Mouse (Mus musculus) intestine, embryonic 14.5 days (tissue): ENCODE measurements around the gene Rasl10a. TPM values are rescaled to one million over a fixed set of nuclear protein-coding genes. Genes with fewer than 3 reads are reported as not detected.
"Not testable (repeated sequence)": the region's sequence is repeated elsewhere in the genome, so short reads cannot be mapped to it uniquely, and the experiment has no call there.

Source experiments
- ATAC-seq: fragments of 200-750 bp; cut with Nextera tagmentation; replicated peaks from 2 replicates; pipeline ENCODE4 v1.8.0; 2017; ENCODE audit warnings: low read depth, moderate number of reproducible peaks, moderate TSS enrichment, moderate library complexity; ENCODE audit not compliant: low FRiP score, low TSS enrichment
- DNase-seq: peaks from one replicate; pipeline ENCODE4 v3.0.0-alpha.2; 2018; ENCODE audit warnings: low spot score
- H3K27ac ChIP-seq: fragments of 300-500 bp; sonication (generic); 2 replicates; pipeline ENCODE4 v1.5.1; 2014; ENCODE audit warnings: low read depth, mild to moderate bottlenecking, control low read depth
- H3K27me3 ChIP-seq: fragments of 300-500 bp; sonication (generic); replicated peaks from 2 replicates; pipeline ENCODE4 v1.6.1; 2014; ENCODE audit warnings: low read length, control low read depth; ENCODE audit not compliant: control insufficient read depth, insufficient read depth
- H3K36me3 ChIP-seq: fragments of 300-500 bp; sonication (generic); 2 replicates; pipeline ENCODE4 v1.6.1; 2014; ENCODE audit warnings: low read length, control low read depth; ENCODE audit not compliant: control insufficient read depth, insufficient read depth
- H3K4me1 ChIP-seq: fragments of 300-500 bp; sonication (generic); replicated peaks from 2 replicates; pipeline ENCODE4 v1.6.1; 2014; ENCODE audit warnings: low read length, control low read depth, mixed read lengths; ENCODE audit not compliant: control insufficient read depth, insufficient read depth
- H3K4me2 ChIP-seq: fragments of 300-500 bp; sonication (generic); 2 replicates; pipeline ENCODE4 v1.6.1; 2014; ENCODE audit warnings: low read length
- H3K4me3 ChIP-seq: fragments of 300-500 bp; sonication (generic); 2 replicates; pipeline ENCODE4 v1.5.1; 2014; ENCODE audit warnings: low read depth, low read length, control low read depth, mixed read lengths
- H3K9ac ChIP-seq: fragments of 300-500 bp; sonication (generic); 2 replicates; pipeline ENCODE4 v1.6.1; 2014; ENCODE audit warnings: mild to moderate bottlenecking, low read length
- H3K9me3 ChIP-seq: fragments of 300-500 bp; sonication (generic); 2 replicates; pipeline ENCODE4 v1.6.1; 2016; ENCODE audit warnings: low read length, control low read depth; ENCODE audit not compliant: control insufficient read depth
- WGBS: fragments of 180-500 bp; shearing (Covaris S2); extraction: QIAGEN DNeasy Blood & Tissue Kit; methylation state at CpG from one replicate; pipeline ENCODE4 v1.1.7; 2014; 5-methylcytosine and 5-hydroxymethylcytosine counted together
- polyA plus RNA-seq: library from polyadenylated mRNA; unstranded; fragments of >200 nt; fragmentation: Nextera tagmentation; extraction: Ambion mirVana; gene quantifications from 2 replicates; pipeline ENCODE4 v1.2.1, GENCODE M21; 2014

Gene Rasl10a
- polyA plus RNA-seq, 1 experiment from 2014 or later, result 1.1 TPM

DNA sequence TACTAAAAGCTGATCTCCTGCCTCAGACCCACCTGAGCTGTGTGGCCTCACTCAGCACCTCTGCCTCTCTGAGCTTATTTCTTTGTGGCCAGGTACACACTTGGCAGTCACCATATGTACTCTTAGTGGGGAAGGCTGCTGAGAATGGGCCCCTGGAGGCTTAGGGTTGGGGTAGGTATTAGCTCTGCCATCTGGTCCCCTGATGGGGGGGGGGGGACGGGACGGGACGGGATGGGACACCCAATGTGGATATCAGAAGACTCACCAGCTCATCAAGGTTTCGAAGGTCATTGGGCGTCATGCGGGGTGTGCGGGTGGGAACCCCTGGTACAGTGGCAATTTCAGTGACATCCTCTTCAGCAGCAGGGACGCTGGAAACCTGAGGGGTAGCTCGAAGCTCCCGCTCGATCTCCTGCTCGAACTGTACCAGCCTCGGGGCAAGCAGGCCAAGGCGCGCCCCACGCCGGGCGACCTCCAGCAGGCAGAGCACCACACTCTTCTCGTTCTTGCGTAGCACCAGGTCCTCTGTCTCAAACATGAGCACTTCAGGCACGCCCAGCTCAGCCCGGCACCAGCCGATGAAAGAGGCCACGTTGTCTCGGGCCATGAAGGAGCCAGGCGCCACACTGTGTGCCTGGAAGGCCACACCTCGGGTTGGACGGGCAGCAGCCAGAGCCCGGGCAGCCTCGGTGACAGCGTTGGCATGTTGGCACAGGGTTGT lies 5.8 kb downstream of the Rasl10a start:
- Histone ChIP-seq H3K9ac (no peak overlapping the region), H3K9me3 (no peaks in the 10 kb centered on the region), H3K27me3 (peaks cover 50% of the 10 kb centered on the region), H3K4me3 (peak overlapping the region; percentile 56; the same call in 1 of the 2 replicates), H3K36me3 (peaks cover 11% of the 10 kb centered on the region), H3K4me1 (peaks cover 25% of the 10 kb centered on the region), H3K4me2 (peak overlapping the region; percentile 93), H3K27ac (no peak overlapping the region)
- 60% methylated on average over 31 of the region's 31 CpGs for WGBS
- no peak for ATAC-seq
- no peak for DNase-seq

- H3K4me3 ChIP-seq, result peak overlapping the region; percentile 56
- no peak overlapping the region for H3K27ac ChIP-seq
- DNase-seq (peak; percentile 69), ATAC-seq (no peak)
- peaks cover 22% of the 10 kb centered on the region for H3K4me1 ChIP-seq
- WGBS, result 13% methylated on average over 38 of the region's 38 CpGs
- no peaks in the 10 kb centered on the region for H3K9me3 ChIP-seq
- peaks cover 19% of the 10 kb centered on the region for H3K36me3 ChIP-seq
- H3K9ac ChIP-seq, result peak overlapping the region; percentile 63
- H3K27me3 ChIP-seq, result peaks cover 42% of the 10 kb centered on the region
- H3K4me2 ChIP-seq, result peak overlapping the region; percentile 93
These were observed 6.5 kb downstream of the Rasl10a start for GRCm38 (mm10) chr11:5064282-5065055.

GRCm38 (mm10) chr11:5065056-5065821 lies 7.3 kb downstream of the Rasl10a start, which contains the start of gene Gas2l1:
TSS of gene Gas2l1 (minus strand) at chr11:5065327.
- DNase-seq, result peak; percentile 96
- peaks cover 25% of the 10 kb centered on the region for H3K36me3 ChIP-seq
- peak within 1 kb of the TSS; percentile 63 for H3K9ac ChIP-seq
- H3K4me2 ChIP-seq, result peak within 1 kb of the TSS; percentile 93
- H3K4me1 ChIP-seq, result peaks cover 22% of the 10 kb centered on the region
- H3K9me3 ChIP-seq, result no peaks in the 10 kb centered on the region
- H3K27ac ChIP-seq, result peak within 1 kb of the TSS; percentile 49; the same call in 1 of the 2 replicates
- H3K4me3 ChIP-seq, result peak within 1 kb of the TSS; percentile 56
- WGBS, result under 1% methylated on average over 42 of the region's 50 CpGs
- ATAC-seq, result peak; percentile 76
- peaks cover 35% of the 10 kb centered on the region for H3K27me3 ChIP-seq

- Histone ChIP-seq H3K9me3 (no peaks in the 10 kb centered on the region), H3K4me1 (peaks cover 14% of the 10 kb centered on the region), H3K27ac (no peak overlapping the region), H3K4me2 (no peak overlapping the region), H3K27me3 (peaks cover 20% of the 10 kb centered on the region; the same call in 1 of the 2 replicates), H3K4me3 (no peak overlapping the region), H3K36me3 (peaks cover 43% of the 10 kb centered on the region), H3K9ac (no peak overlapping the region)
- ATAC-seq, result no peak
- DNase-seq, result no peak
These were observed 9.1 kb downstream of the Rasl10a start for GRCm38 (mm10) chr11:5067063-5067462.

DNA sequence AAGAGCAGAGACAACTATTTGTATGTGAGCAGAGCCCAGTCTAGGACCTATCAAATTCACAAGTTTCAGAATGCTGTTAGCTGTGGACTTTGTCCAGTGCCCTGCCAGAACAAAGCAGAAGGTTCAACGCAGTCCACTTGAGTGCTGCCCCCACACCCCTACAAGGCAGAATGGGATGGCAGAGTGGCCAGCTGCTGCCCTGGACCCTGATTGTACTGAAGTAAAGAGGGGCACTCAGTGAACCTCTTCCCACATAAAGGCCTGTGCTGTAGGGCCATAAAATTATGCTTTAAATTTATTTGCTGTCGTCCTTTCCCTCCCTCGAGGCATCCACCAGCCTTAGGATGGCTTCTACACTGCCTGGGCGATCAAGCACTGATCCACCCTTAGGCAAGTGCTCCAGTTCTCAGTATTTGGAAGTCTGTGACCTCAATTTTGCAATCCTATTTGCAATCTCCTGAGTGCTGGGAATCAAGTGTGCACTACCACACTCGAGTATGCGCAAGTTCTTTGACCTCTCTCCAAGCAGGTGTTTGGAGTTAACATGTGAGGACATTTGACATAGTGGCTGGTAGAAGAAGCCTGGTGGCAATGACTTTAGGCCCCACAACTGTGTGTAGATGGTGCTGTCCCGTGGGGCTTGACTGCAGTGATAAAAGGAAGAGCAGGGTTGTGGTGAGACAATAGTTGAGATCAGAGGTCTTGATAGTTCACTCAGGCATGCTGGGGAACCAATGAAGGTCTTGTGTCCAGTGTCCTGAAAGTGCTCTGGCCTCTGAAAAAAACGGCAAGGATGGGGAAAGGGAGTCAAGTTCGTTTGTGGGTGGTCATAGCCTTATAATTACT lies 10.4 kb downstream of the Rasl10a start:
- Histone ChIP-seq H3K4me3 (no peak overlapping the region), H3K27me3 (peaks cover 7% of the 10 kb centered on the region; the same call in 1 of the 2 replicates), H3K9me3 (no peaks in the 10 kb centered on the region), H3K4me2 (no peak overlapping the region), H3K4me1 (peaks cover 6% of the 10 kb centered on the region; the same call in 1 of the 2 replicates), H3K27ac (no peak overlapping the region), H3K36me3 (peaks cover 56% of the 10 kb centered on the region), H3K9ac (no peak overlapping the region)
- ATAC-seq (no peak), DNase-seq (no peak)
- WGBS, result 81% methylated on average over 9 of the region's 9 CpGs

DNA sequence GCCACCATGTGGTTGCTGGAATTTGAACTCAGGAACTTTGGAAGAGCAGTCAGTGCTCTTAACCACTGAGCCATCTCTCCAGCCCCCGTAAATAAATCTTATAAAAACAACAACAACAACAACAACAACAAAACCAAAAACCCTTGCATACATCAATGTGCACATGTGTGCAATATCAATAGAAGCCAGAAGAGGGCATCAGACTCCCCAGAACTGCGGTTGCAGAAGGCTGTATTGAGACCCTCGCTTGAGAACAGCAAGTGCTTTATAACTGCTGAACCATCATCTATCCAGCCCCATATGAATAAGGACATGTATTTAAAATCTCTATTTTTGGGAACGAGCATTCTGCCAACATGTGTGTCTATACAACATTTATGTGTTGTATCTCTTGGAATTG lies 17.0 kb downstream of the Rasl10a start:
- ATAC-seq, result 0 out of 2 replicates have a peak, but pooled peaks have one; percentile 16
- no peak for DNase-seq
- Histone ChIP-seq H3K4me1 (no peaks in the 10 kb centered on the region), H3K27me3 (no peaks in the 10 kb centered on the region), H3K27ac (no peak overlapping the region), H3K4me2 (no peak overlapping the region), H3K9me3 (no peaks in the 10 kb centered on the region), H3K4me3 (no peak overlapping the region), H3K36me3 (peaks cover 86% of the 10 kb centered on the region), H3K9ac (no peak overlapping the region)
- 76% methylated on average over 4 of the region's 4 CpGs for WGBS

- Histone ChIP-seq H3K4me1 (no peaks in the 10 kb centered on the region), H3K27me3 (no peaks in the 10 kb centered on the region), H3K4me3 (no peak overlapping the region)
These were observed 17.8 kb downstream of the Rasl10a start for GRCm38 (mm10) chr11:5075760-5076159.

GRCm38 (mm10) chr11:5076843-5077242 lies 18.9 kb downstream of the Rasl10a start:
- not testable (repeated sequence) for ATAC-seq, H3K4me2 ChIP-seq, H3K4me1 ChIP-seq, H3K9me3 ChIP-seq, H3K9ac ChIP-seq, H3K27ac ChIP-seq, H3K27me3 ChIP-seq, DNase-seq, H3K4me3 ChIP-seq
- peaks cover 83% of the 10 kb centered on the region for H3K36me3 ChIP-seq
- WGBS, result 78% methylated on average over 4 of the region's 5 CpGs

More at GRCm38 (mm10) chr11:5075760-5076159, 17.8 kb downstream of the Rasl10a start:
- H3K9ac ChIP-seq, result no peak overlapping the region
- DNase-seq, result no peak
- H3K9me3 ChIP-seq, result no peaks in the 10 kb centered on the region
- peaks cover 86% of the 10 kb centered on the region for H3K36me3 ChIP-seq
- no peak for ATAC-seq
- no peak overlapping the region for H3K27ac ChIP-seq
- no peak overlapping the region for H3K4me2 ChIP-seq
